Mouse (Mus musculus): Measurements from ENCODE around the gene Spz1. TPM values are rescaled to one million over a fixed set of nuclear protein-coding genes. Genes with fewer than 3 reads are reported as not detected.

The Spz1 gene
- polyA plus RNA-seq, 1 experiment: not detected

DNA sequence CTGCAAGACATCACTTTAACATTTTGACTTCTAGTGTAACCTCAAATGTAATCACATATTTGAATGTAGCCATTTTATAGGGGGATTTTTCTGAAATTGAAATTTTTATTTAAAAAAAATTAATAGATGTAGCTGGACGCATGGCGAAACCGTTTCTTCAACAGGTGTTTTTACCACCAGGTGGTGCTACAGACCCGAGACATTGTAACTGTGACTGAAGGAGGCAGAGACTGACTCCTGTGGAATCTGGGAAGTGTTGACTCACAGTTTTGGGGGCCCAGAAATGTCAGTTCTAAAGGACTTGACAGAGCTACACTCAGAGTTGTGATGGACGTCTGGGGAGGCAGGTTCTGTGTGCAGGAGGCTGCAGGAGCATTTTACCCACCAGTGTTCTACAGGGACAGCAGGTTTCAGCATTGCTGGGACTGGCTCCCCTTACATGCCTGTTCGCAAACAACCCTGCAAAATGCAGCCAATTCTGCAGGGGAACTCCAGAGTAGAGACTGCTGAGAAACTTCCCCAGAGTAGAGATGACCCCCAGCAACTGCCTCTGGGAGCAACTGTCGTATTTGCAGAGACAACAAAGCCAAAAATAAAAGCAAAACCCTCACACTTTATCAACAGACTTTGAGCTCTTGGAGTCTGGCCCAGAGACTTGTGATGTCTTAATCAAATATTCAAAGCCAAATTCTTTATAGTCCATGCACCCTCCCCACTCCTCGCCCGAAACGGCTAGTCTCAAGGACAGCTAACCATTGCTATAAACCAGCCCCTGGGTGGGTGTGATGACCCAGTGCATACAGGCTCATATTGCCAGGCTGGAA is 4.5 kb upstream of the Spz1 start:
- no peaks in the 10 kb centered on the region for H3K27me3 ChIP-seq (ENCODE audit: control insufficient read depth, insufficient read depth, insufficient read length)
- H3K79me2 ChIP-seq (ENCODE audit: control insufficient read depth, insufficient read depth): no peaks in the 10 kb centered on the region
- no peak overlapping the region for H3ac ChIP-seq (ENCODE audit: control insufficient read depth, insufficient read length)
- no peak overlapping the region for H3K4me2 ChIP-seq (ENCODE audit: low read depth)
- TF ChIP-seq REST (IDR thresholded peaks at IDR 0.05; ENCODE audit: insufficient read depth, insufficient read length): no peak
- H3K4me3 ChIP-seq: no peak overlapping the region
- no peaks in the 10 kb centered on the region for H3K36me3 ChIP-seq (ENCODE audit: control insufficient read depth, insufficient read depth)

DNA sequence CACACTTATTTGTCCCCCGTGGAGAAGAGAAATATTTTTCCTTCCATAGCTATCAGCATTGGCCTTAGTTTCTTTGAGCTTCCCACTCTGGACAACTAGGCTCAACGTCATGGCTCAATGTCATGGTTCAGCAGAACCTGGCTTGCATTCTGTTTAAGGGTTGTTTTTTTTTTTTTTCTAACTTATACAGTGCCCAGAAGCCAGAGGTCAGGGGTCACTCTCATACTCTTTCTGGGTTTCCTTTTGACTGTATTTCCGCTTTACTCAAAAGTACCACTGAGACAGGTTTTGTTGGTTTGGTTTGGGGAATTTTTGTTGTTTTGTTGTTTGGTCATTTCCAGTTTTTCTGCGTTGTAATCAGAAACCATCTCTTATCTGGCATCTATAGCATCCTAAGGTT is 2.2 kb upstream of the Spz1 start:
- Histone ChIP-seq H3K27me3 (ENCODE audit: control insufficient read depth, insufficient read depth, insufficient read length) (no peaks in the 10 kb centered on the region), H3ac (ENCODE audit: control insufficient read depth, insufficient read length) (no peak overlapping the region), H3K36me3 (ENCODE audit: control insufficient read depth, insufficient read depth) (no peaks in the 10 kb centered on the region), H3K4me2 (ENCODE audit: low read depth) (no peak overlapping the region), H3K79me2 (ENCODE audit: control insufficient read depth, insufficient read depth) (no peaks in the 10 kb centered on the region), H3K4me3 (no peak overlapping the region)
- TF ChIP-seq TCF12 (IDR thresholded peaks at IDR 0.05; ENCODE audit: insufficient read depth, poor library complexity, severe bottlenecking) (no peak), USF1 (IDR thresholded peaks at IDR 0.05; ENCODE audit: low read depth) (no peak), CEBPB (IDR thresholded peaks at IDR 0.05; ENCODE audit: insufficient read depth, poor library complexity, severe bottlenecking) (no peak), MYOD1 (IDR thresholded peaks at IDR 0.05; ENCODE audit: control insufficient read depth in 1 of 3, insufficient read length in 2 of 3, low read depth in 2 of 3) (no peak), SRF (IDR thresholded peaks at IDR 0.05; ENCODE audit: control insufficient read depth, insufficient read length, low read depth) (no peak), POLR2AphosphoS2 (IDR thresholded peaks at IDR 0.05; ENCODE audit: insufficient read length, low read depth) (no peak), MYOG (IDR thresholded peaks at IDR 0.05; ENCODE audit: control insufficient read depth in 1 of 3, insufficient read depth in 1 of 3, insufficient read length in 2 of 3, low read depth in 2 of 3) (no peak), REST (IDR thresholded peaks at IDR 0.05; ENCODE audit: insufficient read depth, insufficient read length) (no peak), POLR2A (IDR thresholded peaks at IDR 0.05; ENCODE audit: insufficient read length, low read depth) (no peak), MAX (IDR thresholded peaks at IDR 0.05; ENCODE audit: low read depth) (no peak), E2F4 (IDR thresholded peaks at IDR 0.05; ENCODE audit: insufficient read depth) (no peak), TCF3 (IDR thresholded peaks at IDR 0.05; ENCODE audit: insufficient read length, low read depth) (no peak)

DNA sequence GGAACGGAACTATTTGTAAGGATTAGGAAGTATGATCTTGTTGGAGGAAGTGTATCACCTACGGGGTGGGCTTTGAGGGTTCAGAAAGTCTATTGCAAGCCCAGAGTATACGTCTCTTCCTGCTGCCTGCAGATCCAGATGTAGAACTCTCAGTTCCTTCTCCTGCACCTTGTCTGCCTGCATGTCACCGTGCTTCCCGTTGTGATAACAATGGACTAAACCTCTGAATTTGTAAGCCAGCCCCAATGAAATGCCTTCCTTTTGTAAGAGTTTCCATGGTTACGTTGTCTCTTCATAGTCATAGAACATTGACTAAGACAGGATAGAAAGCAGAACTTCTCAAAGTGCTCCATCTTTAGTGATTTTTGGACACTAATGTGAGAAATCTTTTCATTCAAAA is 716 bp upstream of the Spz1 start:
- no peak overlapping the region for H3K4me2 ChIP-seq (ENCODE audit: low read depth)
- no peak overlapping the region for H3K4me3 ChIP-seq
- TF ChIP-seq POLR2AphosphoS2 (IDR thresholded peaks at IDR 0.05; ENCODE audit: insufficient read length, low read depth) (no peak), E2F4 (IDR thresholded peaks at IDR 0.05; ENCODE audit: insufficient read depth) (no peak), REST (IDR thresholded peaks at IDR 0.05; ENCODE audit: insufficient read depth, insufficient read length) (no peak), TCF3 (IDR thresholded peaks at IDR 0.05; ENCODE audit: insufficient read length, low read depth) (no peak), CEBPB (IDR thresholded peaks at IDR 0.05; ENCODE audit: insufficient read depth, poor library complexity, severe bottlenecking) (no peak), MYOD1 (IDR thresholded peaks at IDR 0.05; ENCODE audit: control insufficient read depth in 1 of 3, insufficient read length in 2 of 3, low read depth in 2 of 3) (no peak), USF1 (IDR thresholded peaks at IDR 0.05; ENCODE audit: low read depth) (no peak), POLR2A (IDR thresholded peaks at IDR 0.05; ENCODE audit: insufficient read length, low read depth) (no peak), TCF12 (IDR thresholded peaks at IDR 0.05; ENCODE audit: insufficient read depth, poor library complexity, severe bottlenecking) (no peak), MYOG (IDR thresholded peaks at IDR 0.05; ENCODE audit: control insufficient read depth in 1 of 3, insufficient read depth in 1 of 3, insufficient read length in 2 of 3, low read depth in 2 of 3) (no peak), MAX (IDR thresholded peaks at IDR 0.05; ENCODE audit: low read depth) (no peak), SRF (IDR thresholded peaks at IDR 0.05; ENCODE audit: control insufficient read depth, insufficient read length, low read depth) (no peak)
- no peaks in the 10 kb centered on the region for H3K27me3 ChIP-seq (ENCODE audit: control insufficient read depth, insufficient read depth, insufficient read length)
- no peak overlapping the region for H3ac ChIP-seq (ENCODE audit: control insufficient read depth, insufficient read length)
- no peaks in the 10 kb centered on the region for H3K79me2 ChIP-seq (ENCODE audit: control insufficient read depth, insufficient read depth)
- no peaks in the 10 kb centered on the region for H3K36me3 ChIP-seq (ENCODE audit: control insufficient read depth, insufficient read depth)

DNA sequence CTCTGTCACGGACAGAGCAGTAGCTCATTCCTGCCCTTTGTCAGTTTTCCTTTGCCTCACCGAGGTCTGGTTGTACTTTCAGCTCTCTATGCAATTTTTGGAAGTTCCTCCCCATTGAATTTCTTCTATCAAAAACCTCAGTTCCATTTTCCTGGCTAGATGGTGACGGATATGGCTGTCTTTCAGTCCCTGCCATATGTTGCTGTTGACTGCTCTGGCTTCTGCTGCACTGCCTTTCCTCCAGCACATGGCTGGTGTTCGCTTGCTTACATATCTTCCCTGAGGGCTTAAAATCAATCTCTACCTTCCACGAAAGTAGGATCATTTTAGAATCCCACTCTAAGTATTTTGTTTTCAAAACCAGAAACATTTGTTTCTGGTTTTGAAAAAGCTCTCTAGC is 16.5 kb downstream of the Spz1 start:
- Histone ChIP-seq H3K4me3 (no peak overlapping the region), H3K36me3 (ENCODE audit: control insufficient read depth, insufficient read depth) (no peaks in the 10 kb centered on the region), H3K27me3 (ENCODE audit: control insufficient read depth, insufficient read depth, insufficient read length) (no peaks in the 10 kb centered on the region), H3ac (ENCODE audit: control insufficient read depth, insufficient read length) (no peak overlapping the region), H3K4me2 (ENCODE audit: low read depth) (no peak overlapping the region), H3K79me2 (ENCODE audit: control insufficient read depth, insufficient read depth) (no peaks in the 10 kb centered on the region)
- TF ChIP-seq CEBPB (IDR thresholded peaks at IDR 0.05; ENCODE audit: insufficient read depth, poor library complexity, severe bottlenecking): no peak
- no peak for TF ChIP-seq REST (IDR thresholded peaks at IDR 0.05; ENCODE audit: insufficient read depth, insufficient read length)
- no peak for TF ChIP-seq POLR2AphosphoS2 (IDR thresholded peaks at IDR 0.05; ENCODE audit: insufficient read length, low read depth)
- no peak for TF ChIP-seq MYOD1 (IDR thresholded peaks at IDR 0.05; ENCODE audit: control insufficient read depth in 1 of 3, insufficient read length in 2 of 3, low read depth in 2 of 3)

DNA sequence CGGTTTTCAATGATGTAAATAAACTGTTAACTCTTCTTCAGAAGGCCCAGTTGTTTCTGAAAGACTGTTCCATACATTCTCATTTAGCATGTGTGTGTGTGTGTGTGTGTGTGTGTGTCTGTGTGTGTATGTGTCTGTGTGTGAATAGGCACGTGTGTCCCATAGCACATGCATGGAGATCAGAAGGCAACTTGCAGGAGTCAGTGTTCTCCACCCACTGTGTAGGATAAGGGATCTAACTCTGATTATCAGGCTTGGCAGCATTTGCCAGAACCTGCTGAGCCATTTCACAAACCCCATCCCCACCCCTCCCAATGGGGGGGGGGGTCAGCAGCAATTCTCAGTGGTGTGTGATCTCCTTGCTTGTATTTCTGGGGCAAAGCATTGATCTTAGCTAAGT is 18.7 kb downstream of the Spz1 start:
- no peak overlapping the region for H3ac ChIP-seq (ENCODE audit: control insufficient read depth, insufficient read length)
- no peak overlapping the region for H3K4me2 ChIP-seq (ENCODE audit: low read depth)
- no peaks in the 10 kb centered on the region for H3K27me3 ChIP-seq (ENCODE audit: control insufficient read depth, insufficient read depth, insufficient read length)
- no peaks in the 10 kb centered on the region for H3K36me3 ChIP-seq (ENCODE audit: control insufficient read depth, insufficient read depth)
- TF ChIP-seq TCF12 (IDR thresholded peaks at IDR 0.05; ENCODE audit: insufficient read depth, poor library complexity, severe bottlenecking): no peak
- no peak for TF ChIP-seq CEBPB (IDR thresholded peaks at IDR 0.05; ENCODE audit: insufficient read depth, poor library complexity, severe bottlenecking)
- no peak for TF ChIP-seq SRF (IDR thresholded peaks at IDR 0.05; ENCODE audit: control insufficient read depth, insufficient read length, low read depth)
- no peak for TF ChIP-seq E2F4 (IDR thresholded peaks at IDR 0.05; ENCODE audit: insufficient read depth)
- TF ChIP-seq POLR2A (IDR thresholded peaks at IDR 0.05; ENCODE audit: insufficient read length, low read depth): no peak
- no peak for TF ChIP-seq MYOD1 (IDR thresholded peaks at IDR 0.05; ENCODE audit: control insufficient read depth in 1 of 3, insufficient read length in 2 of 3, low read depth in 2 of 3)
- TF ChIP-seq TCF3 (IDR thresholded peaks at IDR 0.05; ENCODE audit: insufficient read length, low read depth): no peak
- TF ChIP-seq MYOG (IDR thresholded peaks at IDR 0.05; ENCODE audit: control insufficient read depth in 1 of 3, insufficient read depth in 1 of 3, insufficient read length in 2 of 3, low read depth in 2 of 3): no peak
- TF ChIP-seq USF1 (IDR thresholded peaks at IDR 0.05; ENCODE audit: low read depth): no peak
- TF ChIP-seq REST (IDR thresholded peaks at IDR 0.05; ENCODE audit: insufficient read depth, insufficient read length): no peak
- no peak for TF ChIP-seq MAX (IDR thresholded peaks at IDR 0.05; ENCODE audit: low read depth)
- TF ChIP-seq POLR2AphosphoS2 (IDR thresholded peaks at IDR 0.05; ENCODE audit: insufficient read length, low read depth): no peak
- no peaks in the 10 kb centered on the region for H3K79me2 ChIP-seq (ENCODE audit: control insufficient read depth, insufficient read depth)
- H3K4me3 ChIP-seq: no peak overlapping the region

All from myocyte (in vitro differentiated cells).